Mouse (Mus musculus): ENCODE data around the gene Tob1. TPM values are rescaled to one million over a fixed set of nuclear protein-coding genes. Genes with fewer than 3 reads are reported as not detected.

Tob1 gene
- polyA plus RNA-seq, 1 experiment from 2014 or later, result 33.2 TPM

DNA sequence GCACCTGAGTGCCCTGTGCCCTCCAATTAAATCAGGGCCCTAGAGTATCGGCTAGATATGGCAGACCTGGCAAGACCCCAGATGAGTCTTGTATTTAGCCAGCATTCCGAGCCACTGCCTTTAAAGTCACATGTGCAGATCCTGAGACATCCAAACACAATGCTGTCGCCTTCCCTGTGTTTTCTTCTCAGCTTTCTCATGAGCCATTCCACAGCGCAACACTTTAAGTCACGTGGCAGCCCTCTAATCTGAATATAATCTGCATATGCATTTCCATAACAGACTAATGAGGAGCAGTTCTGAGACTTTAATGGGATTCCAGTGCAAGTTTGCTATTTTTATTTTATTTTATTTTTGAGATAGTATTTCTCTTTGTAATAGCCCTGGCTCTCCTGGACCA is 44.5 kb downstream of the Tob1 start:
- 56% methylated on average over 5 of the region's 5 CpGs for WGBS
- H3K4me1 ChIP-seq (replicated peaks), result no peaks in the 10 kb centered on the region
- H3K36me3 ChIP-seq, result no peaks in the 10 kb centered on the region
- no peak for ATAC-seq
- no peaks in the 10 kb centered on the region for H3K9me3 ChIP-seq
- no peak overlapping the region for H3K4me3 ChIP-seq (replicated peaks)
- no peak overlapping the region for H3K9ac ChIP-seq (replicated peaks)
- H3K4me2 ChIP-seq (replicated peaks), result no peak overlapping the region
- no peaks in the 10 kb centered on the region for H3K27me3 ChIP-seq
- H3K27ac ChIP-seq, result no peak overlapping the region

DNA sequence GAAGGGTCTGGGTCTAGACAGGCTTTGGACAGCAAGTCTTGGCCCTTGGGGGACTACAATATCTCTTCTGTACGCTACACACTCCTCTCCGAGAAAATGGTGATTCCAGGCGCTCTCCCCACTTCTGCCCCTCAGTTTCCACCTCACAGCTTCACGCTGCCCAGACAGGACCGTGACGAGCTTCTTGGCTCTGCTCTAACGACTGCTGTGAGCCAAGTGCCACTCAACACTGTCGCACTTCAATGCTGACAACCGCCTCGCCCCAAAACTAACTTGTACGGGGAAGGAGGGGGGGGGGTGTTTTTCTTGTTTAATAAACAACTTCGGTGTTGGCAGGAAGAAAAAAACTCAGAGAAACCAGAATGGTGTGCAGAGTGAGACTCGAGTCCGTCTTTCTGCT is 46.7 kb downstream of the Tob1 start:
- WGBS, result 77% methylated on average over 14 of the region's 14 CpGs
- no peaks in the 10 kb centered on the region; the same call in 1 of the 2 replicates for H3K4me1 ChIP-seq (replicated peaks)
- no peak overlapping the region for H3K4me3 ChIP-seq (replicated peaks)
- no peak overlapping the region for H3K27ac ChIP-seq
- H3K4me2 ChIP-seq (replicated peaks), result no peak overlapping the region
- no peaks in the 10 kb centered on the region for H3K27me3 ChIP-seq
- H3K36me3 ChIP-seq, result no peaks in the 10 kb centered on the region
- no peaks in the 10 kb centered on the region for H3K9me3 ChIP-seq
- ATAC-seq, result no peak
- H3K9ac ChIP-seq (replicated peaks), result no peak overlapping the region

DNA sequence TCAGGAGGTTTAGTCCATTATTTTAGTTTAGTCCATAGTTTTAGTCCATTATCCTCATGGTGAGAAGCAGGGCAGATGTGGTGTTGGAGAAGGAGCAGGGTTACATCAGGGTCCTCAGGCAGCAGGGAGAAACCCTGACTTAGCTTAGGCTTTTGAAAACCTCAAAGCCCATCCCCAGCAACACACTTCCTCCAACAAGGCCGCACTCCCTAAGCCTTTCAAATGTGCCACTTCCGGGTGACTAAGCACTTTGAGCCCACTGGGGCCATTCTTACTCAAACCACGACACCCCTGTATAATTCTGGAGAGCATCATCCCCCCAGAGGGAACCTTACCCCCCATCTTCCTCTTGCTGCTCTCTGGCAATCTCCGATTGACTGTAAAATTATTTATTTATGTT is 48.6 kb downstream of the Tob1 start:
- 72% methylated on average over 4 of the region's 4 CpGs for WGBS
- ATAC-seq, result no peak
- no peak overlapping the region for H3K4me2 ChIP-seq (replicated peaks)
- no peaks in the 10 kb centered on the region for H3K36me3 ChIP-seq
- no peaks in the 10 kb centered on the region for H3K27me3 ChIP-seq
- H3K27ac ChIP-seq, result no peak overlapping the region
- no peak overlapping the region for H3K4me3 ChIP-seq (replicated peaks)
- peaks cover under 1% of the 10 kb centered on the region; the same call in 1 of the 2 replicates for H3K4me1 ChIP-seq (replicated peaks)
- no peak overlapping the region for H3K9ac ChIP-seq (replicated peaks)
- no peaks in the 10 kb centered on the region for H3K9me3 ChIP-seq

DNA sequence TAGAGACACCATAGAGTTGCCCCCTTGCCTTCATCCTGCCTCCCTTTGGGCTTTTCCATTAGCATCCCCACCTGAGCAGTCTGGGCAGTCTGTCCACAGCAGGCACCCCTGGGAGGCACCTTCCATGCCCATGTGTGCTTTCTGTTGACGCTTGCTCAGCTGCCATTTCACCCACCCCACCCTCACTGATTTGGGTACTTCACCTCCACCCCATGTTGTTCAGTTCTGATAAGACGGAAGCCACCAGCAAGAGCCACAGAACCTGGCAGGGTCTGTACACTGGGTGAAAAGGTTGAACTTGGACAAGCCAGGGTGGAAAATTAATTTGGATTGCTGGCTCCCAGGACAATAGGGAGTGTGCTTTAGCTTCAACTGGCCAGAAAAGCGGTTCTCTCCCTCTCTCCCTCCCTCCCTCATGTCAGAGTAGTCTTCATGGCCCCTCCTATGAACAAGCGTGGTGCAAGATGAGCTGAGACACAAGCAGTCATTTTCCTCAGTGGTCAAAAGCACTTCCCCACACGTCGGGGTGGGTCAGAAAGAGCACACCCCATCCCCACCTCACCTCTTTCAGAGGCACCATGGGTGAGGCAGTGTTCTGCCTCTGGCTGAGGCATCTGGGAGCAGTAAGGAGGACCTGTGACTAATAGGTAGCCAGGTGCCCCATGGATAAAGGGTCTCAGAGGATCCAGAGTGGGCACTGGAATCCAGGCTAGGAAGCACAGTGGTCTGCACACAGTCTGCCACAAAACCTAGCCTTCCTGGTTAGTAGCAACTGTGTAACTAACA is 50.5 kb downstream of the Tob1 start:
- H3K27me3 ChIP-seq, result no peaks in the 10 kb centered on the region
- H3K4me1 ChIP-seq (replicated peaks), result peaks cover 9% of the 10 kb centered on the region
- no peak overlapping the region for H3K4me3 ChIP-seq (replicated peaks)
- H3K9me3 ChIP-seq, result no peaks in the 10 kb centered on the region
- no peaks in the 10 kb centered on the region for H3K36me3 ChIP-seq
- WGBS, result 75% methylated on average over 6 of the region's 6 CpGs
- H3K4me2 ChIP-seq (replicated peaks), result no peak overlapping the region
- no peak for ATAC-seq
- H3K27ac ChIP-seq, result no peak overlapping the region
- H3K9ac ChIP-seq (replicated peaks), result no peak overlapping the region

Other genes with a start within 250 kb of the Tob1 start
- 331 and 360 TPM in 2 replicates for gene Gm20390, start 243.2 kb upstream of the Tob1 start, polyA plus RNA-seq (2015; fragmentation: Nextera tagmentation; extraction: Ambion mirVana)
- gene Nme1, start 242.9 kb upstream of the Tob1 start, polyA plus RNA-seq (2015; fragmentation: Nextera tagmentation; extraction: Ambion mirVana), result 383 and 407 TPM in 2 replicates
- 108 and 109 TPM in 2 replicates for gene Spag9, start 215.4 kb upstream of the Tob1 start, polyA plus RNA-seq (2015; fragmentation: Nextera tagmentation; extraction: Ambion mirVana)
- 2.9 and 3.4 TPM in 2 replicates for gene Wfikkn2, start 34.6 kb downstream of the Tob1 start, polyA plus RNA-seq (2015; fragmentation: Nextera tagmentation; extraction: Ambion mirVana)
- gene Gm21885, start 70.4 kb downstream of the Tob1 start, polyA plus RNA-seq (2015; fragmentation: Nextera tagmentation; extraction: Ambion mirVana), result 0.54 TPM in 1 of 2 replicates, not detected in the other
- 165 and 170 TPM in 2 replicates for gene Luc7l3, start 110.5 kb downstream of the Tob1 start, polyA plus RNA-seq (2015; fragmentation: Nextera tagmentation; extraction: Ambion mirVana)
- 10.0 and 11.0 TPM in 2 replicates for gene Ankrd40, start 116.5 kb downstream of the Tob1 start, polyA plus RNA-seq (2015; fragmentation: Nextera tagmentation; extraction: Ambion mirVana)
- gene Abcc3, start 181.5 kb downstream of the Tob1 start, polyA plus RNA-seq (2015; fragmentation: Nextera tagmentation; extraction: Ambion mirVana), result 0.46 and 0.90 TPM in 2 replicates